Mouse (Mus musculus) myocyte (in vitro differentiated cells): ENCODE data around the gene Cul1. TPM values are rescaled to one million over a fixed set of nuclear protein-coding genes. Genes with fewer than 3 reads are reported as not detected.

Source experiments
- H3K27me3 ChIP-seq: one replicate; pipeline ENCODE4 v1.6.1; 2011; ENCODE audit not compliant: control insufficient read depth, insufficient read depth, insufficient read length
- H3K36me3 ChIP-seq: one replicate; pipeline ENCODE4 v1.6.1; 2011; ENCODE audit not compliant: control insufficient read depth, insufficient read depth
- H3K4me2 ChIP-seq: one replicate; pipeline ENCODE4 v1.6.1; 2011; ENCODE audit warnings: low read depth, control low read depth
- H3K4me3 ChIP-seq: one replicate; pipeline ENCODE4 v1.5.1; 2011; ENCODE audit warnings: mild to moderate bottlenecking, control low read depth, moderate library complexity
- H3K79me2 ChIP-seq: one replicate; pipeline ENCODE4 v1.6.1; 2011; ENCODE audit not compliant: control insufficient read depth, insufficient read depth
- H3ac ChIP-seq: one replicate; pipeline ENCODE4 v1.6.1; 2011; ENCODE audit not compliant: control insufficient read depth, insufficient read length
- CEBPB ChIP-seq: IDR thresholded peaks from 2 replicates; pipeline ENCODE4 v1.6.1; 2011; ENCODE audit warnings: mild to moderate bottlenecking, moderate library complexity; ENCODE audit not compliant: poor library complexity, insufficient read depth, severe bottlenecking
- E2F4 ChIP-seq: IDR thresholded peaks from one replicate; pipeline ENCODE4 v1.6.1; 2011; ENCODE audit warnings: mild to moderate bottlenecking, control low read depth, moderate library complexity; ENCODE audit not compliant: insufficient read depth
- MAX ChIP-seq: IDR thresholded peaks from one replicate; pipeline ENCODE4 v1.6.1; 2011; ENCODE audit warnings: low read depth, mild to moderate bottlenecking, control low read depth
- MYOD1 ChIP-seq, 3 experiments: IDR thresholded peaks; one replicate each; pipeline ENCODE4 v1.6.1; 2011; ENCODE audit warnings: control low read depth in 2 of 3, low read depth in 2 of 3, mild to moderate bottlenecking in 2 of 3, moderate library complexity in 1 of 3; ENCODE audit not compliant: insufficient read length in 2 of 3, control insufficient read depth in 1 of 3
- MYOG ChIP-seq, 3 experiments: IDR thresholded peaks; one replicate each; pipeline ENCODE4 v1.6.1; 2011; ENCODE audit warnings: control low read depth in 2 of 3, low read depth in 2 of 3, mild to moderate bottlenecking in 2 of 3; ENCODE audit not compliant: insufficient read length in 2 of 3, control insufficient read depth in 1 of 3, insufficient read depth in 1 of 3
- POLR2A ChIP-seq: IDR thresholded peaks from one replicate; pipeline ENCODE4 v1.6.1; 2011; ENCODE audit warnings: low read depth, mild to moderate bottlenecking, control low read depth, moderate library complexity; ENCODE audit not compliant: insufficient read length
- POLR2AphosphoS2 ChIP-seq: IDR thresholded peaks from one replicate; pipeline ENCODE4 v1.6.1; 2011; ENCODE audit warnings: low read depth, control low read depth; ENCODE audit not compliant: insufficient read length
- REST ChIP-seq: IDR thresholded peaks from one replicate; pipeline ENCODE4 v1.6.1; 2011; ENCODE audit warnings: mild to moderate bottlenecking, control low read depth, moderate library complexity; ENCODE audit not compliant: insufficient read depth, insufficient read length
- SRF ChIP-seq: IDR thresholded peaks from one replicate; pipeline ENCODE4 v1.6.1; 2011; ENCODE audit warnings: low read depth; ENCODE audit not compliant: control insufficient read depth, insufficient read length
- TCF12 ChIP-seq: IDR thresholded peaks from one replicate; pipeline ENCODE4 v1.6.1; 2011; ENCODE audit warnings: mild to moderate bottlenecking, control low read depth; ENCODE audit not compliant: poor library complexity, insufficient read depth, severe bottlenecking
- TCF3 ChIP-seq: IDR thresholded peaks from one replicate; pipeline ENCODE4 v1.6.1; 2011; ENCODE audit warnings: low read depth, control low read depth; ENCODE audit not compliant: insufficient read length
- USF1 ChIP-seq: IDR thresholded peaks from one replicate; pipeline ENCODE4 v1.6.1; 2011; ENCODE audit warnings: low read depth, mild to moderate bottlenecking, control low read depth, moderate library complexity
- polyA plus RNA-seq: library from polyadenylated mRNA; unstranded; fragments of >200 nt; fragmentation: generic; extraction: Trizol; gene quantifications from one replicate; pipeline ENCODE4 v1.2.1, GENCODE M21; 2012; ENCODE audit warnings: missing spikeins

The Cul1 gene
- polyA plus RNA-seq, result 29.5 TPM

DNA sequence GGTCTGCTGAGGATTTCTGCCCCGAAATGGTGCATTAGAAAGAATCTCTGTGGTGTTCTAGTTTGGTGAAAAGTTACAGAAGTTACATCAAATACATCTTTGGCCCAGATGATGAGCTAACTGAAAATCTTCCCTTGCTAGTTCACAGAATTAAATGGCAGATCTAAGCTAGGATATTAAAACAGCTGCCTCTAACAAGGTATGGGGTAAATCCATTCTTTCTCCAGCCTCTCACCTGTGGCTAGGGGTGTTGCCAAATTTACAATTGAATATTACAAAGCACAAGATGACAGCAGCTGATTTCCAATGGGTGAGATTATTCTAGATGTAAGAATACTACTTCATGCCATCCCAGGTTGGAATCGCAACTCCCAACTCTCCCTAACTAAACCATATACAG is at the start of gene Cul1:
Gene Cul1, plus strand, starts transcription at position 301 of the 400 bp plus-strand sequence.
- no peak for TF ChIP-seq SRF
- TF ChIP-seq TCF3, result no peak
- TF ChIP-seq MAX, result no peak
- no peak for TF ChIP-seq CEBPB
- TF ChIP-seq MYOG (IDR thresholded peaks at IDR 0.05; ENCODE audit: control insufficient read depth in 1 of 3, insufficient read depth in 1 of 3, insufficient read length in 2 of 3, low read depth in 2 of 3), result no peak
- H3K79me2 ChIP-seq, result peaks cover 36% of the 10 kb centered on the region
- H3ac ChIP-seq, result peak within 1 kb of the TSS; percentile 92
- peak within 1 kb of the TSS; percentile 42 for H3K4me3 ChIP-seq
- H3K27me3 ChIP-seq, result no peaks in the 10 kb centered on the region
- H3K36me3 ChIP-seq, result no peaks in the 10 kb centered on the region
- H3K4me2 ChIP-seq, result peak within 1 kb of the TSS; percentile 82

DNA sequence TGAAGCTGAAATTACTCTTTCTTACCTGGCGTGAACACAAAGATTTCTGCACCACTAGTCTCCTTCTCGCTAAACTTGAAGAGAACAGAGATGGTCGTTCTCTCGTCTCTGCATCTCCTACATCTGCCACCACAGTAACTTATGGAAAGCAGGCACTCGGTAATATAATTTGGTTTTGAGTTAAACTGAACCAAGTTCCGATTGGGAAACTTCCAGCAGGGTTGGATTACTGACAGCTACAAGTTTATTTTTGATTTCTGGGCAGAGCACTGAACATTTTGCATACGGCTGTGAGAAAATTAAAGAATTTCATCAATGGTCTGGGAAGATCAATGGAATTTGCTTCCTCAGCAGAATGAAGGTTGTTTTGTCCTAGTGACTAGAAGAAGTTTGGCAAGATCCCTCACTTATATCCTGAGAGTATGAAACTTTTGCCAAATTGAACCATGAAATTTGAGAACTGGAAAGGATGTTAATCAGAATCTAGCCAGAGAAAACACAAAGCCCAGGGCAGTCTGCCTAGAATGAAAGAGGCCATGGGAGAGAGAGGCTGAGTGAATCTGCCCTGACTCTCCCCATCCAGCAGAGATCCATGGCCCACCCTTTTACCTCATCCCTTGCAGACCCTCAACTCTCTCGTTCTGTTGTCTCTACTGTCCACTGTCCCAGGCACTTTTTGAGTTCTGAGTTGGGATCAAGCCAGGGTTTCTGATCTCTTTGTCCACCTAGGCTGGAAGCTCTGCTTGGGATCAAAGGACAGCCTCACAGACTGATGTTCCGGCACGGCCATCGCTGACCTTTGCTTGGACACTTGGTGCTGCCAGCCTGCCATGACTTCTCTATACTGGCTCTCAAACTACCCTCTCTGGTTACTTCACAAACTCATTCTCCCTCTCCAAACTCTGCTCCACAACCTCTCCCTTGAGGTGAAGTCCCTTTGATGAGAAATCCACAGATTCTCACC is 48.5 kb upstream of the Cul1 start:
- Histone ChIP-seq H3ac (no peak overlapping the region), H3K4me2 (peak overlapping the region; percentile 39), H3K4me3 (no peak overlapping the region), H3K36me3 (no peaks in the 10 kb centered on the region), H3K27me3 (peaks cover 1% of the 10 kb centered on the region), H3K79me2 (no peaks in the 10 kb centered on the region)
- no peak for TF ChIP-seq E2F4
- no peak for TF ChIP-seq POLR2A
- TF ChIP-seq TCF12, result no peak
- TF ChIP-seq POLR2AphosphoS2, result no peak
- TF ChIP-seq USF1, result no peak
- no peak for TF ChIP-seq TCF3
- TF ChIP-seq MAX, result no peak
- no peak for TF ChIP-seq MYOD1 (IDR thresholded peaks at IDR 0.05; ENCODE audit: control insufficient read depth in 1 of 3, insufficient read length in 2 of 3, low read depth in 2 of 3)
- no peak for TF ChIP-seq SRF
- no peak for TF ChIP-seq REST
- no peak for TF ChIP-seq CEBPB
- TF ChIP-seq MYOG (IDR thresholded peaks at IDR 0.05; ENCODE audit: control insufficient read depth in 1 of 3, insufficient read depth in 1 of 3, insufficient read length in 2 of 3, low read depth in 2 of 3), result no peak

DNA sequence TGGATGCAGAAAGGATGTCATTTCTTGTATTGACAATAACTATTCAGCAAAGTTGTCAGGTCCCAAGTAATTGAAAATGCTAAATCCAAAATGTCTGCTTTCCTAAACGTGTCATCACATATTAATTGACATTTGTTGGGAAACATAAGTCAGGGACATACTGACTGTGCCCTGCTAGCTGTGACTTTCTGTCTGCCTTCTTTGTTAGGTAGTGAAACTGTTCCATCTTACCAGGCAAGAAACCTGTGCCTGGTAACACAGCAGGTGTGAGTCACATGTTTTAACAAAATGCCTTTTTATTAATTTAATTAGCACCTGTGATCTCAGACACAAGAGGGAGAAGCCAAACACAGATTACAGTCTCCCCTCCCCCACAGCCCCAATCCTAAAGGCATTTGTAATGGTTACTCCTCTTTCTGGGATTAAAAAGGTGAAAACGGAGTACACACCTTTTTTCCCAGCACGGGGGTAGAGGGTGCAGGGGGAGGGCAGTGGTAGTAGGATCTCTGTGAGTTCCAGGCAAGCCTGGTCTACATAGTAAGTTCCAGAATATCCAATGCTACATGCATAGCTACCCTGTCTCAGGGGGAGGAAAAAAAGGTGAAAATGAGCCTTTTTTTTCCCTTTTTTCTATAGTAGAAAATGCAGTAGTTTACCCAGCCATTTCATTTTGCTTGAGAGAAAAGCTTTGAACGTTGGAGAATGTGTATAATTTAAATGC is 40.2 kb upstream of the Cul1 start:
- Histone ChIP-seq H3K36me3 (no peaks in the 10 kb centered on the region), H3K4me3 (no peak overlapping the region), H3ac (no peak overlapping the region), H3K27me3 (no peaks in the 10 kb centered on the region), H3K79me2 (no peaks in the 10 kb centered on the region), H3K4me2 (no peak overlapping the region)
- TF ChIP-seq MYOG (IDR thresholded peaks at IDR 0.05; ENCODE audit: control insufficient read depth in 1 of 3, insufficient read depth in 1 of 3, insufficient read length in 2 of 3, low read depth in 2 of 3), result no peak
- TF ChIP-seq TCF3, result no peak
- TF ChIP-seq POLR2A, result no peak
- TF ChIP-seq TCF12, result no peak
- TF ChIP-seq SRF, result no peak

DNA sequence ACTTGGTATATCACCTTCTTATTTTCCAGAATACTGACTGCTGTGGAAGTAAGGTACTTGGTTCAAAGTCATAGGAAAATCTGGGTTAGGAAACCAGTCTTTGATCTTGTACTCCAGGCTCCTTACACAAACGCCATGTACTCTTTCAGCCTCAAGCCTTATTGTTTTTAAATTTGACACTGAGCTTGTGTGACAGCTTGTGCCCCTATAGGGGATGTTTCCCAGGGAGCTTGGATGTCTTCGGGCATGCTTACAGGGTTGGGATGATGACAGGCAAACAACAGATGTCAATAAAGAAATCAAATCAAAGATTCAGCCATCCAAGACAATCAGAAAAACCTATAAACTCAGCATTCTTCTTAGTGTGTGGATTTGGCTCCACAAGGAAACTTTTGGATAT is 39.5 kb upstream of the Cul1 start:
- H3K4me2 ChIP-seq, result no peak overlapping the region
- no peak overlapping the region for H3ac ChIP-seq
- no peaks in the 10 kb centered on the region for H3K27me3 ChIP-seq
- no peak overlapping the region for H3K4me3 ChIP-seq
- TF ChIP-seq MAX (no peak), POLR2A (no peak), POLR2AphosphoS2 (no peak), MYOG (IDR thresholded peaks at IDR 0.05; ENCODE audit: control insufficient read depth in 1 of 3, insufficient read depth in 1 of 3, insufficient read length in 2 of 3, low read depth in 2 of 3) (no peak), E2F4 (no peak), USF1 (no peak), MYOD1 (IDR thresholded peaks at IDR 0.05; ENCODE audit: control insufficient read depth in 1 of 3, insufficient read length in 2 of 3, low read depth in 2 of 3) (no peak), CEBPB (no peak), SRF (no peak), TCF3 (no peak), TCF12 (no peak), REST (no peak)
- H3K79me2 ChIP-seq, result no peaks in the 10 kb centered on the region
- no peaks in the 10 kb centered on the region for H3K36me3 ChIP-seq

DNA sequence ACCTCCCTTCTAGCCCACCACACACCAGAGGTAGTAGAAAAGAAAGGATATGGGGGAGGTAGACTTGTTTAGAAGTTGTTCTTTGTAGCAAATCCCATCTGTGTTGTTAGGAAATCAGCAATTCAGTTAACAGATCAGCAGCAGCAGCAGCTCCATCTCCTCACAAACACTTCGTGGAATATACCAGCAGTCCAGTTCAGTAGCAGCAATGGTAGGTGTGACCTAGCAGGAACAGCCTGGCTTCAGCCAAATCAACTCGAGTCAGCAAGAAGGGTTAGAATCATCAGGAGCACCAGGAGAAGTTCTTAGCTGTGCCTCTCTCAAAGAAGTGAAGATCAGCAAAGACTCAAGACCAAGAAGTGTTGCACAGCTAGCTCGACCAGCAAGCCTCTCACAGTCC is 34.5 kb upstream of the Cul1 start:
- Histone ChIP-seq H3K79me2 (no peaks in the 10 kb centered on the region), H3K4me2 (no peak overlapping the region), H3K4me3 (no peak overlapping the region), H3K27me3 (no peaks in the 10 kb centered on the region), H3K36me3 (no peaks in the 10 kb centered on the region), H3ac (no peak overlapping the region)
- TF ChIP-seq MAX, result no peak
- no peak for TF ChIP-seq USF1
- no peak for TF ChIP-seq TCF3
- no peak for TF ChIP-seq SRF
- TF ChIP-seq POLR2AphosphoS2, result no peak
- TF ChIP-seq E2F4, result no peak
- TF ChIP-seq MYOG (IDR thresholded peaks at IDR 0.05; ENCODE audit: control insufficient read depth in 1 of 3, insufficient read depth in 1 of 3, insufficient read length in 2 of 3, low read depth in 2 of 3), result no peak
- TF ChIP-seq TCF12, result no peak
- TF ChIP-seq POLR2A, result no peak
